Mouse (Mus musculus): ENCODE measurements around the gene Pomgnt2. TPM values are rescaled to one million over a fixed set of nuclear protein-coding genes. Genes with fewer than 3 reads are reported as not detected.
"Not testable (repeated sequence)": the region's sequence is repeated elsewhere in the genome, so short reads cannot be mapped to it uniquely, and the experiment has no call there.

The Pomgnt2 gene
- total RNA-seq (2021), result 10 to 100 TPM in 1 of 2 experiments, 1 to 10 TPM in 1; 9.7 to 11.3 TPM
- long read RNA-seq, experiment 1, transcript Pomgnt2-201 (2 exons, 2,365 nt), result major isoform, 14 of 18 reads
- long read RNA-seq, experiment 1, partial matches to known transcripts, result 0 of 18 reads
- long read RNA-seq, experiment 1, other reads (novel, unspliced or antisense), result 3 of 18 reads
- long read RNA-seq, experiment 2, transcript Pomgnt2-201 (2 exons, 2,365 nt), result major isoform, 19 of 23 reads
- long read RNA-seq, experiment 2, partial matches to known transcripts, result 0 of 23 reads
- long read RNA-seq, experiment 2, other reads (novel, unspliced or antisense), result 3 of 23 reads

DNA sequence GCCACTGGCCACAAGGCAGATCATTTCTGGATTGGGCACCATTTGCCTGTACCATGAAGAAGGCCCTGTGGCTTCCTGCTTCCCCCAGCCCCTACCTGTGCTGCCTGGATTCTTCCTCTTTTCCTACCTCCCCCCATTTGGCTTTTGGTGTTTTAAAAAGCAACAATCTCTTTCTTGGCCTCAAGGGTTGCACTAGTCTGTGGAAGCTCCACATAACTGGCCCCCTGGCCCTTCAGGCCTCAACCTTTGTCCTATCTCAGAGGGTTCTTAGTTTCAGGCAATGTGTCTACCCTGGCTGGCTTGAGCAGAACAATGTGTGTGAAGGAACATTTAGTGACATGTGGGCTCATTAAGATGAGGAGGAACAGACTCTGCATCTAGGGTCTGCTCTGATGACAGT, at the start of gene Pomgnt2:
TSS of gene Pomgnt2 (minus strand) at position 101 of the 400 bp plus-strand sequence.
- intact Hi-C loops (cut with DNase I), result no loop called here

DNA sequence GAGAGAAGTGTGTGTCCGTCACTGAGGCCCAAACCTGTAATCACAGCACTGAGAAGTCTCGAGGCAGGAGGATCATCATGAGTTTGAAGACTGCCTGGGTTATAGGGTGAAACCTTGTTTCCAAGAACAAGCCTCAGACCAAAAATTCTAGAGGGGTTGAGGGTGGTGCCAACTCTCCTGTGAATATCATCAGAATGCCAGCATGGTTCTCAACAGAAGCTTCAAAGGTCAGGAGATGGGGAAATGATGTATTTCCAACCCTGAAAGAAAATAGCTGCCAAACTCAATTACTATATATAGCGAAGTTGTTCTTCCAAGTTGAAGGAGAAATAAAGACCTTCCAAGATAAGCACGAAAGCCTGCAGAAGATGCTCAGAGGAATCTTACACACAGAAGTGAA, 42.9 kb upstream of the Pomgnt2 start:
- intact Hi-C loops (cut with DNase I), result no loop called here
- no peak for DNase-seq

More for the DNA sequence above, at the start of gene Pomgnt2:
- no peak for DNase-seq

DNA sequence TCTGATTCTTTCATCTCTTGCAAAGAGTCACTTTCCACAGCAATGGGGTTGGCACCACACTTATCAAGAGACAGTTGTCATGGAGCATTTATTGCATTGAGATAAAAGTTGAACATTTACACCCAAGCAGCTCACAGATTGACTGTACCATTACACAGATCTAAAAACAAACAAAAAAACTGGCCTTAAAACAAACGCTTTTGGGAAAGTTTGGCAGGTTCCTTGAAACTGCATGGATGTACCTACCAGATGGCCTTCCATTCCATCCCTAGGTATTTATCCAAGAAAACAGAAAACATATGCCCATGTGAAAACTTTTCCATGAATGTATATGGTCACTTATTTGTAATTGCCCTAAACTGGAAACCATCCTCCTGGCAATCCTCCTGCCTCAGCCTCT, 41.7 kb upstream of the Pomgnt2 start:
- DNase-seq, result no peak
- intact Hi-C loops (cut with DNase I), result no loop called here

DNA sequence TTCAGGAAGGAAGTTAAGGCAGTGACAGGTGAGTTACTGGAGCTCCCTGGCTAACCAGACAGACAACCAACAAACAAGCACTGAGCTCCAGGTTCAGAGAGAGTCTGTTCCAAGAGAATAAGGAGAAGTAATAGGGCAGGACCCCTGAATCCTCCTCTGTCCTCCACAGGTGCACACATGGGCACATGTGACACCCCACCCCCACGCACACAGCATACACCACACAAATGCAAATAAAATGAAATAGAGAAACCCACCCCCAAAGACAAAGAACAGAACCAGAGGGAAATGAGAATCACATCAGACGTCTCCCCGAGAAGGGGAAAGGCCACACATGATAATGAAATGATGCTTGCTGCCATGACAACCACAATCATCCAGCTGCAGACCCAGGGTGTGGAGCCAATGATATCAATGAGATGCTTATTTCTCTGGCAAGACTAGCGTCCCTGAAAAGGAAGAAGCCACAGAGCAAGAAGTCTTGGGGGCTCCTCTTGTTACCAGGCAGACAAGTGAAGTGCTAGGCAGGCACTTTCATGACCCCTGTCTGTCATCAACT, 39.7 kb upstream of the Pomgnt2 start:
- no peak for DNase-seq
- intact Hi-C loops (cut with DNase I), result no loop called here

DNA sequence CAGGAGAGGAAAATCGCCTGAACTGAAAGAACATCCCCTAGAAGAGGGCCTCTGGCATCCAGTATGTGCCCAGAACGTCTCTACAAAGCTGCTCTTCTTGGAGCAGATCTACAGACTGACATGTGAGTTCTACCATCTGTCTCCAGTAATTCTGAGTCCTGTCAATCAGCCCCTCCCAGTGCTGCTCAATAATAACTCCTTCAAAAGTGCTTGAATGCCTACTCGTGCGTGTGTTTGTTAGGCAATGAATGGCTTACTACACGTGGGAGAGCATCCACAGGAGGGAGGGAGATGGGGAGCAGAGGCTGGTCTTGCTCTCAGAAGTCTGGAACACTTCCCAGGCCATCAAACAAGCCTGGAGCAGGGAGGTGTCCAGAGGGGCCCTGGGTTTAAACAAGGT, 38.9 kb upstream of the Pomgnt2 start:
- intact Hi-C loops (cut with DNase I), result no loop called here

DNA sequence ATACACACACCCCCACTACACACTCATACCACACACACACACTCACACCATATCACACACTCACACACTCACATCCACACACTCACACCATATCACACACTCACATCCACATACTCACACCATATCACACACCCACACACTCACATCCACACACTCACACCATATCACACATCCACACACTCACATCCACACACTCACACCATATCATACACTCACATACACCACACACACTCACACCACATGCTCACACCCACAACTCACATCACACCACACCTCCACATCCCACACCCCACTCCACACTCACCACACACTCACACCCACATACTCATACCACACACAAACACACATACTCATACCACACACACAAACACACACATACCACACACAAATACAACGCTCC, 38.0 kb upstream of the Pomgnt2 start:
- intact Hi-C loops (cut with DNase I), result no loop called here
- DNase-seq, result no peak

More for the DNA sequence above, 38.9 kb upstream of the Pomgnt2 start:
- DNase-seq, result no peak

DNA sequence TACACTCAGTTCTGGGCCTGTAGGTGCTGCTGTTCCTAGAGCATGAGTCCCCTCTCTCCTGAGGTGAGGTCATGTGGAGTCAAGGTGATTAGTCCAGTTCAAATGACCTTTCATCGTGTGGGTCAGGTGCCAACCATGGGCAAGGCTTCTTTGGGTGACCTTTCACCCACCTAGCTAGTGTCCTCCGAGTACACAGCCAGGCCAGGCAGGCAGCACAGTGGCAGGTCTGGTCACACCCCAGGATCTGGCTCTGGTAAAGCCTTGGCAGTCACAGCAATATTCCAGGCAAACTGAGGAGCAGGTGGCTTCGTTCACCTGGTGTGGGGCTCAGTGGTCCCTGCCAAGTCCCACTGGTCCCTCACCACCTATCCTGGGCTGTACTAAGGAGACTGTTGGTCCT, 35.2 kb upstream of the Pomgnt2 start:
- intact Hi-C loops (cut with DNase I), result no loop called here
- no peak for DNase-seq

DNA sequence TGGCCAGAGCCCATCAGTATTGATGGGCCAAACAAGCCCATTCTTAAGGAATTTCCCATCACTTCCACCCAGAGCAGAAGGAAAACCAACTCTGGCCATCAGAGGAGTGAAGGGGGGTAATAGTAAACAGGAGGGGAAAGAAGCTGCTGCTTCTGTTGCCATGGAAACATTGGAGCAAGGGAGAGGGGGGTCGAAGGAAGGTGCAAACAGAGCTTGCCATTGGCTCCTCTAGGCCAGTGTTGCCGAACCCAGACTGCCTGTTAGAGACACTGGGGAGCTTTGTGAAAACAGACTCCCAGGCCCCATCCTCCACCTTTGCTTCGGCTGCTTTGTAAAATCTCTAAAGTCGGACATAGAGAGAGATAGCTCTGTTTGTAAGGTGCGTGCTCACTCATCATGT, 33.8 kb upstream of the Pomgnt2 start:
- DNase-seq, result no peak
- intact Hi-C loops (cut with DNase I), result no loop called here

DNA sequence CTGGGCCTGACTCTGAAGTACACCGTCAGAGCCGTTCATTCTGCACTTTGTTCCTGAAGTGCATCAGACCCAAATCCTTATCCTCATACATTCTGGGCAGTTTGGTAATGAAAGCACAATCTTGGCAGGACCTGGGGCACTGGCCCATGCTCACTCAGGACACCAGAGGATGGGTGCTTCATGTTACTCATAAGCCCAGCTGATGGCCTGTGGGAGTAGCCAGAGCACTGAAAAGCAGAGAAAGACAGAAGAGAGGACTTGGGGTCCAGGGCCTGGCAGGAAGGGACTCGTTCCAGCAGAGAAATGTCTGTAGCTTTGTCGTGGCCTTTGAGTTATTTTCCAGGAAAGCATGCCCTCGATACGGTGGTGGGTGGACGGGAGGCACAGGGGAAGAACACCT, 32.9 kb upstream of the Pomgnt2 start:
- intact Hi-C loops (cut with DNase I), result loop anchor here (2.0 kb wide), 1 partner anchor 79 kb away; no protein-coding TSS in a partner anchor
- DNase-seq, result no peak

DNA sequence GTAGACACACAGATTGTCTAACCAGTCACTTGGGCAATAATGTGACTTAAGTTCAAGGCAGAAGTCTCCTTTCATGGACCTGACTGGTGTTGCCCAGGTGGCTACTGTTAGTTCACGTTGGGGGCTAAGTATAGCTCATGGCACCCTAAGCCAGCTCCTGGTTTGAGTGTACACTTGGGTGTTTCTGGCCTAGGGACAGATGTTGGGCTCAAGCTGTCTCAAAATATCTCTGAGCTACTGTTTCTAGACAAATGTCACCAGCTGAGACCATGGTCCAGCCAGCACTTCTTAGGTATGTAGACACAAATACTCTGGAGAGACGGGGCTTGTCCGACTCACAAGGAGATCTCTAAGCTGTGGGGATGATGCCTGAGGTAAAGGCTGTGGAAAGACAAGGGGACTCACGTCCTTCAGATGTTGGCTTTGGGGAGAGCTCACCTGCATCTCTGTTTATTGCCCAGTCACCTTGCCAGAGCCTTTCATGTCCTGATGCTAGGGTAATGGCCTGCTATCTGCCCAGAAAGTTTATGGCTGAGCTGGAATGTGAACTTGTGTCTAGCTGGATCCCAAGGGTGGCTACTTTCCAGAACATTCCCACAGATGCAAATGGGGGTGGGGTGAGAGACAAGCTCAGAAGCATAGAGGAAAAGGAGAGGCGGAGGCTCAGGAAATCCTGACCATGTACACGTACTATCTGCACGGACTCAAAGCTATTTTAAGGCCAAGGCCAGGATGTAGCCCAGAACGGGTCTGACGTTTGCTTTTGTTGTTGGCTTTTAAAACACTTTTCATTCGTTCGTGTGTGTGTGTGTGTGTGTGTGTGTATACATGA, 31.2 kb upstream of the Pomgnt2 start:
- intact Hi-C loops (cut with DNase I), result loop anchor here (1.0 to 2.0 kb wide), 3 partner anchors 37 to 89 kb away; partner anchors contain the start of gene Snrk
- DNase-seq, result peak; percentile 75 to 76

DNA sequence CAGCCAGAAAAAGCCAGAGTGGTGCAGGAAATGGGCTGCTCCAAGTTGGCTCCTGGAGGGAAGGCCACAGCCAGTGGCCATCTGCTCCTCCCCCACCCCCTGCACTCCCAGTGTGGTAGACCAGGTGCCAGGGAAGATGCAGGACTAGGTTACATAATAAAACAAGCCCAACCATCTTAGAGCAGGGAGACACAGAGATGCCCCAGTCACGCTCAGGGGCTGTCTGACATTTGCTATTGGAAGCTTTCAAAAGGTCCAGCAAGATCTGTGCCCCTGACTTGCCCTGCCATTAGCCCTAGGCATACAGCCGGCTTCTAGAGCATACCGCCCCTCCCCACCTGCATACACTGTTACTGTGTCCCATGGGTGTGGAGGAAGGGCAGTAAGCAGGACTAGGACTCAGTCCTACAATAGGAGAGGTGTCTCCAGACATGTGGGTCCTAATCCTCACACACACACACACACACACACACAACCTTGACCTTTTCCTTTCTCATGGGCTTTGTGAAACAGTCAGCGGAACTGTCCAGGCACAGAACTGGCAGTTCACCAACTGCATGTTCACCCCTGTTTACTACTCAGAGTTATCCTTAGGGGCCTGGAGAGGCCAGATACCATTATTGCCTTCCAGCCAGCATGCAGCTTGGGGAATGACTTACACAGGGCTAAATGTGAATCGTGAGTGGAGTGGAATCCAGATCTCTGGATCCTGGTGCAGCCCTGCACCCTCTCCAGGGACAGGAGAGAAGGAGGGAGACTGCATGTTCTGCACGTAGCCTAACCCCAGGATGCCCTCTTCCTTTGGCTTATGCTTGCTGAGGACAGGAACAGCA, 30.4 kb upstream of the Pomgnt2 start:
- peak; percentile 78 to 80 for DNase-seq
- intact Hi-C loops (cut with DNase I), result no loop called here

DNA sequence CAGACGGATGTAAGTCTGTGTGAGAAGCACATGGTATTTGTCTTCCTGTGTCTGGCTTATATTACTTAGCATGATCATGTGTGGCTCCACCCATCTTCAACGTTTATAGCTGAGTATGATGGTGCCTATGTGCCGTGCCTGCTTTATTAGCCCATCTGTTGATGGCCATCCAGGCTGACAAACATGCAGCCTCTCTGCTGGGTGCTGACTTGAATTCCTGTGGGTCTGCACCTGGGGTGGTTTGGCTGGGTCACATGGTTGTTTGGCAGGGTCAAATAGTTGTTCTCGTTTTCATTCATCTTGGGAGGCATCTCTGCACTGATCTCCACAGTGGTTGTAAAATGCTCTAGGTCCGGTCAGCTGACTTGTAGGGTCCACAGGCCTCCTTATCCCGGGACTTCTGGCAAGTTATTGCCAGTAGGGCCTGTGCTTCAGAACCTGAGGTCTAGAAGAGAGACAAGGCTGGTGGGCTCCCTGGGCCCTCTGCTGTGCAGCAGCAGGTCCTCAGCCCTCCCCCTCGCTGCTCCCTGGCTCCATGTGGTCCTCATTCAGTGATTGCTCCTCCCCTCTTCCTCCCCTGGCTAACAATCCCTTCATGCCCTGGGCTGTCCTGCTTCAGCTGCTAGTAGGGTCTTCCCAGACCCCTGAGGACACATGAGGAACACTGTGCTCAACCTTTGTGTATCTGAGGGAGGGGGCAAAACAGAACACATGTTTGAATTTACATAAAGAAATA, 29.1 kb upstream of the Pomgnt2 start:
- intact Hi-C loops (cut with DNase I), result no loop called here
- DNase-seq, result no peak

DNA sequence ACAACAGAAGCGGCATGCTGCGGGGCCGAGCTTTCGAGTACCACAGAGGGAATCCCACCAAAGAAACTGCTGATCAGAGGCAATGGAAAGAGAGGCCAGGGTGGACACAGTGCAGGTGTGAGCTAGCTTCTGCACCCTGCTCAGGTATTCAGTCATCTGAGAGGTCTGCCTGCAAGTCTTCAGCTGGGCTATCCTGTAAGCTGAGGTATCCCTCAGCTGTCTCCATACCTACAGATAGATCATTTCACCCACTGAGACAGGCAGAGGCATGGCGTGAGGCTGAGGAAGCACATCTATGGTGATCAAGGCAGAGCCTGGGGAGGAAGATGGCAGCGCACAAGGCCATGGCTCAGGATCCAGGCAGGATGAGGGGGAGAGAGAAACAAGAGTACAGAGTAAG, 27.5 kb upstream of the Pomgnt2 start:
- intact Hi-C loops (cut with DNase I), result no loop called here
- DNase-seq, result no peak

DNA sequence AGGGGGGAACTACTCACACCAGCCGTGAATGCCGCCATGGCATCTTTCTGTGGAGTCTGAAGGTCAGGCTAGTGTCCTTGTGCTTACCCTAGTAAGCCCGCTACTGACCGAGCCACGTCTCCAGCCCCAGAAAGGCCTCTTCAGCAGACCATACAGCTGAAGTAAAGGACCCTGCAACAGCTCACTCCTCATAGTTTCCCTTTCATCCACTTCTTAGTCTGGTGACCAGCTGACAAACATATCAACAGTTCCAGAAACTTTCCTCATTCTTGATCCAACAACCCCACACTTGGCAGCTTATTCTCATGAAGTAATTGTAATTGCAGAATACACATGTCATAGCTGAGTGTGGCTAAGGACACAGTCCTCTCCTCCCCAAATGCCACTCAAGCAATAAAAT, 27.0 kb upstream of the Pomgnt2 start:
- DNase-seq, result peak in 1 of 2 experiments; percentile 50
- intact Hi-C loops (cut with DNase I), result loop anchor here (2.0 kb wide), 1 partner anchor 61 kb away; no protein-coding TSS in a partner anchor

DNA sequence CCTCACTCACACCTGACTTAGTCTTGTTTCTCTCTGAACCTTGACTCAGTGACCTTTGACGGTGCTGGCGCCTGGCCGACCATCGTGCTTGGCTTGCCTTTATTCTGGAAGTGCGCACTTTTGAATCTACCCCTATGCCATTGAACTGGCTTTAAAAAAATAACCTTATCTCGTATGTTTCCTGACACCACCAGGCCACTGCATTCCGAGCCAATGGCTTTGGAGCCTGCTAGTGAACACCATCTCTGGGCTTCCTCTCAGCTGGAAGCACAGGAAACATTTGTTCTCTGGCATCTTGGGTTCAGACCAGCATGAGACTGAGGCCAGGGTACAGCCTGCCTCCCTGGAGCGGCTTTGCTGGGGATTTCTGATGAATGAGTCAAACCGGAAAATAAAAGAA, 25.9 kb upstream of the Pomgnt2 start:
- intact Hi-C loops (cut with DNase I), result loop anchor here (2.0 kb wide), 1 partner anchor 62 kb away; no protein-coding TSS in a partner anchor
- peak; percentile 81 to 84 for DNase-seq

DNA sequence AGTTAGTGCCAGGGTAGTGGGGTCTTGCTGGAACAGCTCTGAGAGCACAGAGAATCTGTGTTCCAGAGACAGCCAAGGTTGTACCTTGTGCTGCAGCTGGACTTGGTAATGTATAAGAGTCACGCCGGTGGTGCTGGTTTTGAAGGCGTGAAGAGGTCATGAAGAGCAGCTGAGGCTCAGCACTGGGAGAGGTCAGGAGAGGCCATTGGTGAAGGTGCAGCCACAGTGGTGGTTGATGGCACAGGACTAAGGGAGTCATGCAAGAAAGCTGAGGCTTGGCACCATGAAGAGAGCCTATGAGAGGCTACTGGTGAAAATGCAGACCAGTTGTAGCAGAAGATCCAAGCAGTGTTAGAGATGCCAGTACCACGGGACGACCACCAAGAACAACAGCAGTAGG, 24.7 kb upstream of the Pomgnt2 start:
- intact Hi-C loops (cut with DNase I), result no loop called here
- no peak for DNase-seq

DNA sequence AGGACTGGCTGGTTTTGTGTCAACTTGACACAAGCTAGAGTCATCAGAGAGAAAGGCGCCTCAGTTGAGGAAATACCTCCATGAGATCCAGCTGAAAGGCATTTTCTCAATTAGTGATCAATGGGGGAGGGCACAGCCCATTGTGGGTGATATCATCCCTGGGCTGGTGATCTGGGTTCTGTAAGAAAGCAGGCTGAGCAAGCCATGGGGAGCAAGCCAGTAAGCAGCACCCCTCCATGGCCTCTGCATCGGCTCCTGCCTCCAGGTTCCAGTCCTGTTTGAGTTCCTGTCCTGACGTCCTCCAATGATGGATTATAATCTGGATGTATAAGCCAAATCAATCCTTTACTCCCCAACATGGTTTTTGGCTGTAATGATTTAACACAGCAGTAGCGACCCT, 24.3 kb upstream of the Pomgnt2 start:
- DNase-seq; intact Hi-C loops (cut with DNase I): not testable (repeated sequence)

DNA sequence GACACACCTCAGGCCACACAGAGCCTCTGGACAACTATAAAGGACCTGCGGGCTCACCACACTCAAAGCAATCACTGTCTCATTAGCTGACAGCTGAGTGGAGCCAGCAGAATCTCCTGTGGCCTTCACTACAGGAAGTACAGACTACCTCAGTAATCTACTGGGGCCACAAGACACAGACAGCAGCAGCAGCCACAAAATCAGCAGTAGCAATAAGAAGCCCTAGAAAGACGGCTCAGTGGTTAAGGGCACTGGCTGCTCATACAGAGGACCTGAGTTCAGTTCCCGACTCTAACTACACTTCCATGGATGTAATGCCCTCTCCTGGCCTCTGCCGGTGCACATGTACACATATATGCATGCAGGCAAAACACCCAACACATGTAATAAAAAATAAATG, 23.4 kb upstream of the Pomgnt2 start:
- intact Hi-C loops (cut with DNase I), result no loop called here
- no peak for DNase-seq

DNA sequence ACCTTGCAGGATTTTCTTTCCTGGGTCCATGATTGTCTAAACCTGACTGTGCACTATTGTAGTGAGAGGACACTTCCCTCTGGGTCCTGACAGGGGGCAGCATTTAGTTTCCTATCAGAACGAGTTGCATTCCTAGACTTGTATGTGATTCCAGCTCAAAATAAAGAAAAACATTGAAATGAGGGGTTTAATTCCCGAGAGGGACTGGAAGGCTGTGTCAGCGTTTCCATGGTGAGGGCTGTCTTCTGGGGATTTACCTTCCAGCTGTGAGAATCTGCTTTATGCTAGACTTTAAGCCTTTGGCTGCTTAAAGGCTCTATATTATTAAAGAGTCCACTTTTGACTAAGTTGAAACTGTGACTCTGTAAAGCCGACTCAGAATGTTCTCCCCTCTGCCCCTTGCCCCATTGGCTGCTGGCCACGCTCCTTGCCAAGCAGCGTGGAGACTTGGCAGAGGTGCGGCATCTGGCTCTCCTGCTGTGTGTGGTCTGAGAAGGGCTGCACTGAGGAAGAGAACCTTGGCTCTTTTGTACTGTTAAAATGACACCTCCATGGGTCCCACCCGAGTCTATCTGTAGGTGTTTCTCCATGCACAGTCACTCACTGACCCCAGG, 22.0 kb upstream of the Pomgnt2 start:
- intact Hi-C loops (cut with DNase I), result loop anchor here (1.0 to 10.0 kb wide), 5 partner anchors 102 to 223 kb away; no protein-coding TSS in a partner anchor
- DNase-seq, result peak; percentile 66 to 81

Measured in heart, postnatal 14 days (tissue).